Mouse (Mus musculus): ENCODE measurements at regions not wholly inside any gene's neighbourhood (a gene's known extent, or its start where the extent isn't known, plus 50 kb on each side); places are given as distances from the start of the nearest gene placed in this dataset.

GRCm38 (mm10) chr12:106199302-106199701, 189.3 kb downstream of the Vrk1 start:
- no peak for TF ChIP-seq CTCF (IDR thresholded peaks at IDR 0.05; ENCODE audit: borderline replicate concordance, insufficient read depth, low read depth, low read length)
- no peak for TF ChIP-seq POLR2A (IDR thresholded peaks at IDR 0.05; ENCODE audit: borderline replicate concordance, insufficient read depth, low read length)

All from cerebellum, adult 2 months (tissue).